Mouse (Mus musculus) olfactory bulb, adult 2 months (tissue): ENCODE results near the gene Suclg1.

Source experiments
- CTCF ChIP-seq: fragments of 200-500 bp; IDR thresholded peaks from 2 replicates; pipeline ENCODE4 v1.5.1; 2012; ENCODE audit warnings: low read depth, mild to moderate bottlenecking, low read length, moderate library complexity; ENCODE audit not compliant: insufficient read depth
- POLR2A ChIP-seq: fragments of 200-500 bp; IDR thresholded peaks from 2 replicates; pipeline ENCODE4 v1.6.1; 2012; ENCODE audit warnings: mild to moderate bottlenecking, low read depth, low read length, moderate library complexity; ENCODE audit not compliant: insufficient read depth

DNA sequence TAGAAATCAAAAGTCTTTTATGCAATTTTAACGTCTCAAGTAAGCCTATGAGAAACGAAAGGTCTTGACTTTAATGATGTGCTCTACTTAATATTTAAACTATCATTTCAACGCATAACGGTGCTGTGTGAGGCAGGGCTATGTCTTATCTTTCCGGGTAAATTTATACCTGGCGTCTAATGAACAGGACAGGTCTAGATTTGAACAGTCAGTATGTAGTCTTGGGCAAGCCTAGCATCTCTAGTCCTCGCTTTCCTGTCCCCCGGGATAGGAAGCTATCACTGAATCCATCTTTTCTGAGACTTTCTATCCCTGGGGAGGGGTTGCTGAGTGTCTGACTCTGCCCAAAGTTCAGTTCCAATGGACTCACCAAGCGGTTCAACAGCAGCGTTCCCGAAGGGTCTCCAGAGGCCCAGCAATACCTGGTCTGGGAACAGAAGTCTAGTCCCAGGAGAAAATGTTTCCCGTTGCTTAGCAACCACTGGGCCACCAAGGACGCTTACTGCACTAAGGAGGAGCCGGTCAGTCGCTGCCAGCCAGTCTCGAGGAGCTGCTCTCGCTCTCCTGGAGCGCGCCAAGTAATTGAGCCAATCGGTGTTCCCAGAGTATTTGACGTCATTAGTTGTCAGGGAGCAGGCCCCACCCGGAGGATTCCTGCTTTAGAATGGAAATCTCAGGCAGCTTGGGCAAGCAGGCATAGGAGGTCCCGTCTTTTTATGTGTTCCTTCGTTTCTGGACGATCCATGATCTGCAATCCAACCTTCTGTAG, 26.8 kb upstream of the Suclg1 start, which contains the start of gene Dnah6:
- TF ChIP-seq POLR2A (no peak), CTCF (no peak)
